Mouse (Mus musculus): ENCODE measurements at regions not wholly inside any gene's neighbourhood (a gene's known extent, or its start where the extent isn't known, plus 50 kb on each side); places are given as distances from the start of the nearest gene placed in this dataset.

- DNase-seq (ENCODE audit: low spot score in 2 of 2): no peak
Measured at GRCm38 (mm10) chr9:67698796-67699195, 60.4 kb upstream of the C2cd4b start.

GRCm38 (mm10) chr9:67699846-67700579 lies 59.2 kb upstream of the C2cd4b start:
- no peak for DNase-seq (ENCODE audit: low spot score in 2 of 2)

- no peak for DNase-seq (ENCODE audit: low spot score in 2 of 2)
Measured at GRCm38 (mm10) chr9:67708246-67708960, 50.8 kb upstream of the C2cd4b start.
